Mouse (Mus musculus): ENCODE data around the gene Gnrhr.

- peak; percentile 36; the same call in 1 of the 2 replicates for TF ChIP-seq CTCF (IDR thresholded peaks at IDR 0.05; ENCODE audit: extremely low read depth, insufficient read length, insufficient replicate concordance, low read depth, low read length)
- no peak for TF ChIP-seq POLR2A (IDR thresholded peaks at IDR 0.05; ENCODE audit: low read depth, low read length)
These were observed 6.9 kb downstream of the Gnrhr start for GRCm38 (mm10) chr5:86190770-86191169.
